Mouse (Mus musculus) embryonic stem cell, embryonic (primary cell): Measurements from ENCODE around the gene Mettl17.

Experiments used
- CTCF ChIA-PET, 4 experiments: fragments of 300-600 bp in 2 of 4; fragments of 350-600 bp in 2 of 4; sonication (Branson Sonifier 250); formaldehyde crosslinking; loops; one replicate each; lab custom pipeline; 2022; ENCODE audit warnings: inconsistent platforms in 2 of 4; lab: Charles Lee
- POLR2A ChIA-PET, 4 experiments: fragments of 300-600 bp in 2 of 4; fragments of 350-600 bp in 2 of 4; sonication (Branson Sonifier 250); formaldehyde crosslinking; loops; one replicate each; lab custom pipeline; 2022; ENCODE audit warnings: antibody characterized with exemption in 4 of 4, inconsistent platforms in 1 of 4; lab: Charles Lee

Mettl17 gene

GRCm38 (mm10) chr14:51913062-51913959 is 28.7 kb downstream of the Mettl17 start:
- ChIA-PET POLR2A (interaction anchor here (0.5 to 4.2 kb wide), 57 partner anchors 8 to 599 kb away, joined by 3 to 65 read pairs (median 6); partner anchors contain the start of genes Hnrnpc (in 2 of the 4), Mettl17 (in 2 of the 4), Zfp219 (in 2 of the 4) and Arhgef40 (in 1 of the 4)), CTCF (interaction anchor here (0.5 to 3.2 kb wide), 17 partner anchors 9 to 816 kb away, joined by 3 to 27 read pairs (median 4); partner anchors contain the start of gene Mettl17 (in 1 of the 4))

- ChIA-PET POLR2A (interaction anchor here in 3 of 4 experiments (0.6 to 4.2 kb wide), 24 partner anchors 9 to 600 kb away, joined by 3 to 65 read pairs (median 4); partner anchors contain the start of genes Arhgef40 (in 1 of the 3), Hnrnpc (in 1 of the 3) and Mettl17 (in 1 of the 3)), CTCF (interaction anchor here in 3 of 4 experiments (0.5 to 3.2 kb wide), 12 partner anchors 10 to 817 kb away, joined by 3 to 27 read pairs (median 3); no protein-coding TSS in a partner anchor)
These were observed 29.5 kb downstream of the Mettl17 start, which contains the start of gene Ndrg2 for GRCm38 (mm10) chr14:51913960-51914762. Gene Ndrg2, minus strand, starts transcription at chr14:51914158.

GRCm38 (mm10) chr14:51915030-51915429 is 30.4 kb downstream of the Mettl17 start:
- ChIA-PET POLR2A (interaction anchor here in 2 of 4 experiments (0.8 to 4.2 kb wide), 9 partner anchors 10 to 132 kb away, joined by 3 to 28 read pairs (median 5); partner anchors contain the start of gene Mettl17 (in 1 of the 2)), CTCF (interaction anchor here in 2 of 4 experiments (1.2 to 3.2 kb wide), 2 partner anchors 11 to 105 kb away, joined by 3 to 27 read pairs; no protein-coding TSS in a partner anchor)

DNA sequence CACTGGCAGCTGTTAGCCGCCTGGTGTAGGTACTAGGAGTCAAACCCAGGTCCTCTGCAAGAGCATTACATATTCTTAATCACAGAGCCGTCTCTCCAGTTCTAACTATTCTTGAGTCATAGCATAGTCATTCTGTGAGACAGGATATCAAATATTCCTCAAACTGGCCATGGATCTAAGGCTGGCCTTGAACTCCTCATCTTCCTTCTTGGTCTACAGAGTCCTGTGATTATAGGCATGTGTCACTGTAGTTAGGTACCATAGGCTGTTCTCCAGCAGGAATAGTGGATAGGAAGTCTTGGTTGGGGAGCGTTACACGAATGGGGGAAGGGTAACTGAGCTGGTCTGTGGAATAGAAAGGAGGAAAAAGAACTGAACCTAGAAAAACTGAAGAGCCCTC is 31.9 kb downstream of the Mettl17 start:
- CTCF ChIA-PET: no interaction called here
- POLR2A ChIA-PET: interaction anchor here in 1 of 4 experiments (0.6 to 1.0 kb wide), 2 partner anchors 72 to 106 kb away, joined by 3 read pairs; no protein-coding TSS in a partner anchor

DNA sequence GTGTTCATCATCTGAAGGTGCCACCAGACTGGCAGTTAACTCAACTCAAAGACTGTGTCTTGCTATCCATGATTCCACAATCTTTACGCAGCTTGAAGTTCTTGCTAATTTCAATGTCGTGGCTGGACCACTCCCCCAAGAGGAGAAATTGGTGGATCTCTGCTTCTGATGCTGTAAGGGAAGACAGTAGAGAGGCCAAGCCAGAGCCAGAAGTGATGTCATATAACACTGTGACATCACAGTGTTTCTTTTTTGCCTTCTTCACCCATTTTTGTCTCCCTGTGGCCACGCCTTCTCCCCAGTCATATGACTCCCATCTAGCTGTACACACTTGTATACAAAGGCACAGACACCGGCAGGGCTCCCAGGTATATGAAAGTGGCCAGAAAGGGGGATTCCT is 33.5 kb downstream of the Mettl17 start, which contains the start of gene Tppp2:
Gene Tppp2, plus strand, starts transcription at position 301 of the 400 bp plus-strand sequence.
- ChIA-PET CTCF (interaction anchor here in 3 of 4 experiments (0.6 to 1.2 kb wide), 4 partner anchors 14 to 99 kb away, joined by 3 to 4 read pairs (median 4); partner anchors contain the start of gene Tmem253 (in 1 of the 3)), POLR2A (interaction anchor here in 3 of 4 experiments (0.6 to 1.6 kb wide), 6 partner anchors 13 to 186 kb away, joined by 3 to 5 read pairs (median 3); partner anchors contain the start of genes Arhgef40 (in 1 of the 3) and Hnrnpc (in 1 of the 3))

DNA sequence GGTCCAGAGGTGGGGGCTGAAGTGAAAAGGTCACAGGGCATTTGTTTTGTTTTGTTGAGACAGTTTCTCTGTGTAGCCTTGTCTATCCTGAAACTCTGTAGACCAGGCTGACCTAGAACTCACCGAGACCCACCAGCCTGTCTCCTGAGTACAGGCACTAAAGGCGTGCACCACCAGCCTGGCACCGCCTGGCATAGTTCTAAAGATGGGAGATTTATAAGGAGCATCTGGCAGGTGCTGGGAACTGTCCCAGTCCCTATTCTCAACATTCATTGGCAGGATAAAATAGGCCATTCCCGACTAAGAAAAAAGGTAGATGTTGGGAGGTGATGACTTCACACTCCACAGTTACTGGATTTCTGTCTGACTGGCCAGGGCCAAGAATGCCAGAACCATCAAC is 34.3 kb downstream of the Mettl17 start:
- ChIA-PET POLR2A (no interaction called here), CTCF (interaction anchor here in 1 of 4 experiments (1.2 kb wide), 1 partner anchor 99 kb away, joined by 3 read pairs; no protein-coding TSS in a partner anchor)

- CTCF ChIA-PET: interaction anchor here in 1 of 4 experiments (0.9 kb wide), 1 partner anchor 10 kb away, joined by 3 read pairs; no protein-coding TSS in a partner anchor
- POLR2A ChIA-PET: interaction anchor here in 2 of 4 experiments (0.5 to 1.5 kb wide), 3 partner anchors 10 to 457 kb away, joined by 3 to 9 read pairs (median 8); partner anchors contain the start of gene Olfr1512 (in 1 of the 2)
These were observed 37.3 kb downstream of the Mettl17 start for GRCm38 (mm10) chr14:51921759-51922570.

- ChIA-PET POLR2A (interaction anchor here in 1 of 4 experiments (1.5 kb wide), 1 partner anchor 10 kb away, joined by 9 read pairs; no protein-coding TSS in a partner anchor), CTCF (no interaction called here)
These were observed 37.9 kb downstream of the Mettl17 start, which contains the start of gene Rnase13 for GRCm38 (mm10) chr14:51922571-51922865. Gene Rnase13, minus strand, starts transcription at chr14:51922773.

GRCm38 (mm10) chr14:51922910-51923309 is 38.3 kb downstream of the Mettl17 start:
- ChIA-PET CTCF (no interaction called here), POLR2A (interaction anchor here in 1 of 4 experiments (1.5 kb wide), 1 partner anchor 11 kb away, joined by 9 read pairs; no protein-coding TSS in a partner anchor)

DNA sequence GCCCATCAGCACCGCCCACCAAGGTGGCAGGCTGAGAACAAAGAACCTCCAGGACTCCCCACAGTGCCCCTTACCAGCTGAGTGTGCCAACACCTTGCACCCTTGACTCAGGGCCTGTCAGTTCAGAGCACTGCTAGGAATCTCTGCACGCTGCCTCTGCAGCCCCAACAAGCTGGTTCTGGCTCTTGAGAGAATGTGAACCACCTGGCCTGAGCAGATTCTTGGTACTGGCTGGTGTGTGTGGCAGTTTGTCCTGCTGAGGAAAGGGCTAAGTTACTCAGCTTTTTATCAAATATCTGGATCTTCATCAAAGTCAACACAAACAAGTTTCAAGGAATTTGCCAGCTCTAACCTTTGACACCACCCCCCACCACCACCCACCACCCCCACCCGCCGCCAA is 38.9 kb downstream of the Mettl17 start:
- ChIA-PET CTCF (interaction anchor here in 1 of 4 experiments (1.0 kb wide), 1 partner anchor 20 kb away, joined by 3 read pairs; no protein-coding TSS in a partner anchor), POLR2A (interaction anchor here in 2 of 4 experiments (0.7 to 1.7 kb wide), 4 partner anchors 11 to 97 kb away, joined by 3 to 6 read pairs (median 4); no protein-coding TSS in a partner anchor)

GRCm38 (mm10) chr14:51926930-51927329 is 42.3 kb downstream of the Mettl17 start:
- ChIA-PET POLR2A (interaction anchor here in 2 of 4 experiments (0.7 to 3.6 kb wide), 7 partner anchors 13 to 58 kb away, joined by 3 to 26 read pairs (median 4); partner anchors contain the start of genes Mettl17 (in 1 of the 2) and Ndrg2 (in 1 of the 2)), CTCF (interaction anchor here in 1 of 4 experiments (1.3 kb wide), 1 partner anchor 22 kb away, joined by 3 read pairs; no protein-coding TSS in a partner anchor)

DNA sequence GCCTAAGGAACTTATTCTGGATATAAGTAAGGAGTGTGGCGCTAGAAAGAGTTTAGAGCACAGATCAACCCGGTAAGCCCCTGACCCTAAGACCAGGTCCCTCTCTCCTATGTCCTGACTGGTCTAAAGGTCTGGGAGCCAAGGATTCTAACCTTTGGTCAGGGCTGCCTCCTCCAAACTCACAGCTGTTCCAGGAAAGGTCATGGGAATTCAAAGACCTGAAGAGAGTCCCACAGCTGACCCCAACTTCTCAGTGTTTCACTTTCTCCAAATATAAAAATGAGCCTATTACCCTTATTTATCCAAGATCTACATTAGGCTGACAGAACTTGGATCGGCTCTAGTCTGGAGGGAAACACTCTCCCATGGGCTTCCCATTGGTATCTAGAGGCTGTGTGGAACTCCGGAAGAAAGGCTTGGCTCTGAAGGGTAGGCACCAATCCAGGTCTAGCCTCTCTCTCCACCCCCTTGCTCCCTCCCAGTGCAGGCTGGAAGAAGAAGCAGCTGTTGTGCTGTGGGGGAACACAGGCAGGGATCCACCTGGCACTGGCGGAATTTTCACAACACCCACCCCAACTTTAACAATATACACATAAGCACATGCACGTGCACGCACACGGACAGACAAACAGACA is 44.8 kb downstream of the Mettl17 start:
- POLR2A ChIA-PET: interaction anchor here in 3 of 4 experiments (0.6 to 1.7 kb wide), 7 partner anchors 17 to 94 kb away, joined by 3 to 6 read pairs (median 4); no protein-coding TSS in a partner anchor
- CTCF ChIA-PET: interaction anchor here in 3 of 4 experiments (0.5 to 1.7 kb wide), 6 partner anchors 17 to 190 kb away, joined by 3 to 6 read pairs (median 4); no protein-coding TSS in a partner anchor

DNA sequence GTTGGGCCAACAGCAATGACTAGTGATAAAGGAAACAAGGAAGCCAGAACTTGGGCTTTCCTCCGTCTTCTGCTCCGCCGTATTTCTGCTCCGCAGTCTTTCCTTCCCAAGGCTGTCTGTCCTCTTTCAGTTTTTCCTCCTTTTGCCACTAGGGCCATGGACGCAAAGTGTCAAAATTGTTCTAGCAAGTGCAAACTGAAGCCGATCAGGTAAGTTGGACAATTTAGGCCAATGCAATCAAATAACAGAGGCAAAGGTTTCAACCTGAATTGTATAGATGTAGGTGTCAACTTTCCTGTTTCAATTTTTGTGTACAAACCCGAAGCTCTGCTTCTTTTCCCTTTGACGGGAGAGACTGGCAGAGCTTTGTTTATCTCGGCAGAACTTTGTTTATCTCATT is 45.3 kb downstream of the Mettl17 start:
- CTCF ChIA-PET: interaction anchor here in 3 of 4 experiments (0.5 to 1.7 kb wide), 6 partner anchors 17 to 200 kb away, joined by 3 to 6 read pairs (median 4); no protein-coding TSS in a partner anchor
- POLR2A ChIA-PET: interaction anchor here in 3 of 4 experiments (0.9 to 1.7 kb wide), 6 partner anchors 18 to 93 kb away, joined by 3 to 6 read pairs (median 4); no protein-coding TSS in a partner anchor

DNA sequence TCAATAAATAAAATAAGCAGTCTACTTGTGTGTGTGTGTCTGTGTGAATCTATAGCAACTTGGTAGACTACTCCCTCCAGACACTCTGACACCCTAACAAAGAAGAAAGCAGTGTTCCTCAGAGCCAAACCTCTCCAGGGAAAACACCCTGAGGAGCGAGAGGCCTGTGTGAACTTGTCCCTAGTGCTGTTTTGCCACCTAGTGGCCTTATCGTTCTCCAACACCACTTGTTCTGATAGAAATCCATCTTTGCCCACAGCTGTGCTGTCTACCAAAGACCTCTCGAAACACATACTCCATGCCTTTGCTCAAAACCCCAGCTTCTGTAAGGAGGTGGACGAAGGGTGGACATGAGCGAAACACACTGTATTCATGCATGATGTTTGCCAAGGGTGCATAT is 46.2 kb downstream of the Mettl17 start:
- ChIA-PET CTCF (interaction anchor here in 3 of 4 experiments (0.6 to 2.9 kb wide), 9 partner anchors 9 to 188 kb away, joined by 3 to 26 read pairs (median 4); no protein-coding TSS in a partner anchor), POLR2A (interaction anchor here (0.7 to 1.7 kb wide), 8 partner anchors 16 to 89 kb away, joined by 3 to 7 read pairs (median 4); no protein-coding TSS in a partner anchor)
